Mouse (Mus musculus) lung, adult 18-20 months (tissue): Measurements from ENCODE around the gene Cela1.

Source experiments
- DNase-seq, 2 experiments: peaks; one replicate each; pipeline ENCODE4 v3.0.0; 2022; ENCODE audit warnings: mixed read lengths in 2 of 2

Gene Cela1

DNA sequence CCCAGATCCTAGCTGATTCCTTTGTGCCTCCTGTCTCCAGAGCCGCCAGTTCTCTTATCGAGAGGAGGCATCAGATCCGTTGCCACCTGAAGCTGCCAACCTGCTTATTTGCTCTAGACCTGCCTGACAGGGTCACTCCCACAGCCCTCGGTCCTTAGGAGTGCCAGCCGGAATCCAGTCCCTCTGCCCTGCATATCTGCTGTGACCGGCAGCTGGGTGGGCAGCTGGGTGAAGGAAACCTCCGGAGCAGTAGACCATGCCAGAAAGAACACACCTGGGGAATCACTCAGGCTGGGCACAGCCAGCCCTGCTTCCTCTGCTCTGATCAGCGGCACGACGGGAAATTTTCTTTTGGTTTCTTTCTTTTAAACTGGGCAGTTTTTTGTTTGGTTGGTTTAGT, 54.4 kb downstream of the Cela1 start:
- DNase-seq: peak; percentile 30 to 46

DNA sequence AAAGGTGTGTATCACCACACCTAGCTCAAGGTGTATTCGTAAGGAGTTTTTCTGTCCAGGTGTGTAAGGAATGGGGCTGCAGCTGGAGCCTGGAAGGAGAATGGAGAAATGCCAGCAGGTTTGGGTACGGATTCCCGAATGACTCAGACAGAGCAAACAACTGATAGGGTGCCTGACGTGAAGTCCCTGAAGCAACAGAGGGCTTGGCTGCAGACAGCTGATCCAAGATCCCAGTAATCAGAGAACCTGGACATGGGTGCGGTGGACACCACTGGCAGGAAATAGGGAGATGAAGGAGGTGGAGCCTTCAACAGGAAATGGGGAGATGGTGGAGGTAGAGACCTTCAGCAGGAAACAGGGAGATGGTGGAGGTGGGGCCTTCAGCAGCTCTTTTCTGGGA, 55.4 kb downstream of the Cela1 start:
- peak in 1 of 2 experiments; percentile 28 for DNase-seq

DNA sequence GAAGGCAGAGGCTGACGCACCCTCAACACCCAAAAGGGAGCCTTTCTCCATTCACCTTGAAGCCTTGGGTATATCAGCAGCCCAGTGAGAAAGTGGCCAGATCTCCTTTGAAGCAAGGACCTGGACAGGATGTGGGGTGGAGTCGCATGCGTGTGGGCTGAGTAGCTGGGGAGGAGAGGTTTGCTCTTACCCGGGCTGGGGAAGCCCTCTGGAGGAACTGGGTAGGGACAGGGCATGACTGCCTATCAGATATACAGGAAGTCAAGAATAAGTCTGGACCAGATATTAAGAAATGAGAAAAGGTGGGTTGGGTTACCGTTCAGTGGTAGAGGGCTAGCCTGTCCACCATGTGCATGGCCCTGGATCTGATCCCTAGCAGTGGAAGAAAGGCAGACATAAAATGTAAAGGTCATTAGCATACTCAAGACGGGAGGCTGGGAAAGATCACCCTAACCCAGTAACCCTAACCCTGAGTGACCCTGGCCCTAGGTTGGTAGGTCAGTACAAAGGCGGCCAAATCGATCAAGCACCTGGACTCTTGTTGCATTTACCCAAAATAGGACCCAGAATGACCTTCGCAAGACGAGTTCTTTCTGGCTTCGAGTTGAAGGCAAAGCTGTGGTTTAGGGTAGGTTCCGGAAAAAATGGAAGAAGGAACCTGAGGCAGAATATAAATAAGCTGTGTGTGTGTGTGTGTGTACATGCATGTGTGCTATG, 56.1 kb downstream of the Cela1 start:
- DNase-seq: peak in 1 of 2 experiments; percentile 41

DNA sequence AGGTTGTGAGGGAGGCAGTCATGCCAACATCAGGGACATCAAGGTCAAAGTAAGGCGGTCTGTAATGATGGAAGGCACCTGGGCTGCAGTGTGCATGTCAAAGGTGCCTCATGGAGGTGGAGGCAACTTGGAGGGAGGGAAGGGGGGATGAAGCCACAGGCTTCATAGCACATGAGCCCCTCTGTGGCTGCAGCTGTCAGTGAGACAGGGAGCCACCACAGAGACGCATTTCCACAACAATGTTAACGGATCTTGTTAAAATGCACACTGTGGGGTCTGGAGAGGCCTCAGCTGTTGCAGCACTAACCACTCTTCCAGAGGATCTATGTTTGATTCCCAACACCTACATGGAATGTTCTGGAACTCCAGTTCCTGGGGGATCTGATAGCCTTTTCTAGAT, 57.6 kb downstream of the Cela1 start:
- no peak for DNase-seq

DNA sequence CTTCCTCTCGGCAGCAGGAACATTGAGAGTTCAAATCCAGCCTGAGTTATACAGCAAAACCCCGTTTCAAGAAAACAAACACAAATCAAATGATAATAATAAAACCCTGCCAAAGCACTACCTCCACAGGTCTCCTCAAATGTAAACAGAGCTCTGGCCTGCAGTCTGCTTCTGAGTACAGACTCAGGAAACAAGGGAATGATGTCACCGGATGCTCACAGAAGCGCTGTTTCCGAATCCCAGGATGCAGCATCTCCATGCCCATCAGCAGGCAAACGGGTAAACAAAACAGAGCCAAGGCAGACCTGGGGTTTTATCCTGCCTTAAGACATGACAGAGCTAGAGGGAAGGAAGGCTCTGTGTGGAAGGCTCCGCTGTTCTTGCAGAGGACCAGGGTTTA, 58.9 kb downstream of the Cela1 start:
- DNase-seq: peak in 1 of 2 experiments; percentile 61

DNA sequence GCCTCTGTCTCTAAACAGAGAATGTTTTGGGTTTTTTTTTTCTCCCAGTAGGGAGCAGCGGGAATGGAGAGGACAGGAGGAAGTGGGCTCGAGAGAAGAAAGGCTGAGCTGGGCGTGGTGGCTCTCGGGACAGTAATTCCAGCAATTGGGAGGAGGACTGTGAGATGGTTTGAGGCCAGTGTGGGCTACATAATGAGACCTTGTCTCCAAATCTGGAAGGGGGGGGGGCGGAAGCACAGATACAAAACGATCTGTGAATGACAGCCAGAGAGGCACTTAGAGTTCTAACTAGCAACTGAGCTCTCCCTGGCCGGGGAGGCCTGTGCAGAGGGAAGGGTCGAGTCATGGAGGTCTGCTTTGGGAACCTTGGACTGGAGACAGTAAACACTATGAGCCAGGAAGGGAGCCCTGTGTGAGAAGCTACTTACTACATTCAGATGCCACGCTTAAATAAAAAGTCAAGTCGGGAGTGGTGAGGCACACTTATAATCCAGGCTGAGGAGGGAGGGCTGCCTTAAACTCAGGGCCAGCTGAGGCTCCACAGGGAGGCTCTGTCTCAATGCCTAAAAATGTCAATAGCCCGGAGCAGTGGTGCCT, 59.8 kb downstream of the Cela1 start:
- peak in 1 of 2 experiments; percentile 48 for DNase-seq

DNA sequence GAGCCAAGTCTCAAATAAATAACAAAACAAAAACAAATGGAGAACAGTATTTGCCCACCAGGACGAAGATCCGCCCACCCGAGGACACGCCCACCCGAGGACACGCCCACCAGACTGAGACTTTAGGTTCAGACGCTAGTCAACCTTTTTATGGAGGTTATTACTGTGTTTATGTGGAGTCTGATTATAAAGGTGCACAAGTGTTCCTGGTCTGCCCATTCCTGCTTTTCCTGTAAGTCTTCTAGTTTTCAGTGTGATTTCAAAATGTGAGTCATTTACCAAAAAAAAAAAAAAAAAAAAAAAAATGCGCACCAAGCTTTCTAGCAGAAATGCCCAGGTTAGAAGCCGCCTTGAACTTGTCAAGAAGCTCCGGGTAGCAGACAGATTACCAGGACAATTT, 60.4 kb downstream of the Cela1 start:
- no peak for DNase-seq

DNA sequence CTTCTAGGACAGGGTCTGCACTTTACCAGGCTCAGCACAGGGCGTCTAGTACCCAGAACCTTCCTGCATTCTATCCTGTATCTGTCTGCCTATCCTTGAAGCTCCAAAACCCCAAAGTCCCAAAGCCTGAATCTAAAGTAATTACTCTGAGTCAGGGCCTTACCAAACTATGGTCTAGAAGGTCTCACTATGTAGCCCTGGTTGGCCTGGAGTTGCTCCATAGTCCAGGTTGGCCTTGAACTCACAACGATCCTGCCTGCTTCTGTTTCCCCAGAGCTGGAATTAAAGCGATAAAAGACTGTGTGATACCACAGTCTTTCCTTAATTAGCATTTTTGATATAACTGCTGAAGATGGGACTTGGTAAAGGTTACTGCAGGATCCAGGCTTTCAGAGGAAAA, 63.3 kb downstream of the Cela1 start:
- DNase-seq: no peak
